Mouse (Mus musculus) testis, adult 2 months (tissue): ENCODE measurements around the gene Nppc.

Experiments
- CTCF ChIP-seq: fragments of 200-500 bp; IDR thresholded peaks from 2 replicates; pipeline ENCODE4 v1.5.1; 2012; ENCODE audit warnings: low read depth, mild to moderate bottlenecking, inconsistent platforms, low read length, moderate library complexity; ENCODE audit not compliant: control insufficient read depth, insufficient read depth, insufficient replicate concordance
- POLR2A ChIP-seq: fragments of 200-500 bp; IDR thresholded peaks from 2 replicates; pipeline ENCODE4 v1.6.1; 2012; ENCODE audit warnings: low read depth, mild to moderate bottlenecking, inconsistent platforms, low read length, moderate library complexity; ENCODE audit not compliant: control insufficient read depth

- TF ChIP-seq CTCF (no peak), POLR2A (no peak)
These were observed 39.2 kb upstream of the Nppc start for GRCm38 (mm10) chr1:86709546-86709945.
